Mouse (Mus musculus) heart, postnatal 0 days (tissue): ENCODE measurements around the gene Ep400. TPM values are rescaled to one million over a fixed set of nuclear protein-coding genes. Genes with fewer than 3 reads are reported as not detected.

Experiments
- ATAC-seq: fragments of 200-750 bp; cut with Nextera tagmentation; 2 replicates; pipeline ENCODE4 v1.8.0; 2017; ENCODE audit warnings: low read depth, moderate number of reproducible peaks, moderate library complexity; ENCODE audit not compliant: insufficient read depth
- DNase-seq: peaks from one replicate; pipeline ENCODE4 v3.0.0-alpha.2; 2016; ENCODE audit warnings: low spot score
- H3K27ac ChIP-seq: fragments of 300-500 bp; sonication (generic); 2 replicates; pipeline ENCODE4 v1.5.1; 2014; ENCODE audit warnings: low read depth, mild to moderate bottlenecking
- H3K27me3 ChIP-seq: fragments of 300-500 bp; sonication (generic); 2 replicates; pipeline ENCODE4 v1.6.1; 2014; ENCODE audit warnings: low read length, mixed read lengths; ENCODE audit not compliant: control insufficient read depth, insufficient read depth
- H3K36me3 ChIP-seq: fragments of 300-500 bp; sonication (generic); replicated peaks from 2 replicates; pipeline ENCODE4 v1.6.1; 2014; ENCODE audit warnings: low read length, mixed read lengths; ENCODE audit not compliant: control insufficient read depth, insufficient read depth
- H3K4me1 ChIP-seq: fragments of 300-500 bp; sonication (generic); 2 replicates; pipeline ENCODE4 v1.6.1; 2014; ENCODE audit warnings: antibody characterized with exemption; ENCODE audit not compliant: control insufficient read depth, insufficient read depth
- H3K4me2 ChIP-seq: fragments of 300-500 bp; sonication (generic); 2 replicates; pipeline ENCODE4 v1.6.1; 2014; ENCODE audit warnings: low read depth, mild to moderate bottlenecking, low read length, moderate library complexity
- H3K4me3 ChIP-seq: fragments of 300-500 bp; sonication (generic); 2 replicates; pipeline ENCODE4 v1.5.1; 2014; ENCODE audit warnings: low read depth, low read length
- H3K9ac ChIP-seq: fragments of 300-500 bp; sonication (generic); replicated peaks from 2 replicates; pipeline ENCODE4 v1.6.1; 2014; ENCODE audit warnings: low read depth, low read length, mixed read lengths
- H3K9me3 ChIP-seq: fragments of 300-500 bp; sonication (generic); replicated peaks from 2 replicates; pipeline ENCODE4 v1.6.1; 2016; ENCODE audit warnings: low read length; ENCODE audit not compliant: control insufficient read depth
- CTCF ChIP-seq: IDR thresholded peaks from 2 replicates; pipeline ENCODE4 v1.5.1; 2016; ENCODE audit warnings: antibody characterized with exemption, control low read depth, low read depth
- EP300 ChIP-seq: IDR thresholded peaks from 2 replicates; pipeline ENCODE4 v1.6.1; 2016; ENCODE audit warnings: antibody characterized with exemption, low read depth
- WGBS: fragments of 180-500 bp; shearing (Covaris S2); extraction: QIAGEN DNeasy Blood & Tissue Kit; methylation state at CpG from one replicate; pipeline ENCODE4 v1.1.7; 2014; 5-methylcytosine and 5-hydroxymethylcytosine counted together
- polyA plus RNA-seq: library from polyadenylated mRNA; unstranded; fragments of >200 nt; fragmentation: Nextera tagmentation; extraction: Ambion mirVana; gene quantifications from 2 replicates; pipeline ENCODE4 v1.2.1, GENCODE M21; 2015
- total RNA-seq: library from RNA; depleted of rRNA; stranded (reverse); fragments of >200 nt; gene quantifications from 2 replicates; pipeline ENCODE4 v1.2.3, GENCODE M21; 2014; ENCODE audit warnings: low replicate concordance

The Ep400 gene
- total and polyA plus RNA-seq, 2 experiments from 2014 or later = 12.7 to 21.9 TPM

DNA sequence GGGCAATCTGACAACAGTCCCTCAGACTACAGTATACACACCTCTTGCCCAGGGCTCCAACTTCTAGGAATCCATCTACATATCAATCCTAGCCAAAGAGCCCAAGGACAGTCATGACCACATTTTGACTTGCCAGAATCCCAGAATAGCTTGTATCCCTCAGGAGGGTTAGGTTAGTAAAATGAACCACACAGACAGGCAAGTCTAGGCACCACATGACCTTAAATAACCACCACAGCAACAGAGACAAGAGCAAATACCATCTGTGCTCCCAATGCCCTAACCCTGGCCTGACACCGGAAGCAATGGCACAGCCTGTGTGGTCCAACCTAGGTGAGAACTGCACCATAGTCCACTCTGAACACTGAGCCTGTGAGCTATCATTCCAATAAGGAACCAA, 36.2 kb upstream of the Ep400 start:
- WGBS = 100% methylated on average over 1 of the region's 1 CpGs
- Histone ChIP-seq H3K4me3 (no peak overlapping the region), H3K36me3 (no peaks in the 10 kb centered on the region), H3K27me3 (no peaks in the 10 kb centered on the region), H3K9ac (no peak overlapping the region), H3K4me2 (no peak overlapping the region), H3K9me3 (no peaks in the 10 kb centered on the region), H3K27ac (no peak overlapping the region), H3K4me1 (peaks cover 31% of the 10 kb centered on the region)
- TF ChIP-seq EP300 = no peak
- TF ChIP-seq CTCF = no peak
- ATAC-seq (no peak), DNase-seq (no peak)

DNA sequence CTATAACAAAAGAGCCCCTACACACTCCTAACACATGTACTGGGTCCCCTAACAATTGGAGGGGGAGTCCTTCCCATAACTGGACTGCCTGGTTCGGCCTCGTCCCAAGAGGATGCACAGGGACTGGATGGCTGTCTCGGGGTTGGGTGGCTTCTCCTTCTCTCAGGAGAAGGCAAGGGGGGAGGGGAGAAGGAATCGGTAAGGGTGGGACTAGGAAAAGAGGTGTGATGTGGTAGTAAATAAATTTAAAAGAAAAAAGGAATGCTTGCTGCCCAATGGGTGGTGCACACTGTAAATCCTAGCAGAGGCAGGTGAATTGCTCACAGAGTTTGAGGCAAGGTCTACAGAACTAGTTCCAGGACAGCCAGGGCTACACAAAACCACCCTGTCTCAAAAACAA, 35.6 kb upstream of the Ep400 start:
- H3K27me3 ChIP-seq = no peaks in the 10 kb centered on the region
- H3K9ac ChIP-seq = no peak overlapping the region
- H3K4me2 ChIP-seq = no peak overlapping the region
- no peaks in the 10 kb centered on the region for H3K9me3 ChIP-seq
- H3K4me1 ChIP-seq = peaks cover 35% of the 10 kb centered on the region
- no peak overlapping the region for H3K4me3 ChIP-seq
- no peaks in the 10 kb centered on the region for H3K36me3 ChIP-seq
- TF ChIP-seq CTCF (no peak), EP300 (no peak)
- ATAC-seq = no peak
- DNase-seq = no peak
- no peak overlapping the region for H3K27ac ChIP-seq
- WGBS = 88% methylated on average over 4 of the region's 4 CpGs

DNA sequence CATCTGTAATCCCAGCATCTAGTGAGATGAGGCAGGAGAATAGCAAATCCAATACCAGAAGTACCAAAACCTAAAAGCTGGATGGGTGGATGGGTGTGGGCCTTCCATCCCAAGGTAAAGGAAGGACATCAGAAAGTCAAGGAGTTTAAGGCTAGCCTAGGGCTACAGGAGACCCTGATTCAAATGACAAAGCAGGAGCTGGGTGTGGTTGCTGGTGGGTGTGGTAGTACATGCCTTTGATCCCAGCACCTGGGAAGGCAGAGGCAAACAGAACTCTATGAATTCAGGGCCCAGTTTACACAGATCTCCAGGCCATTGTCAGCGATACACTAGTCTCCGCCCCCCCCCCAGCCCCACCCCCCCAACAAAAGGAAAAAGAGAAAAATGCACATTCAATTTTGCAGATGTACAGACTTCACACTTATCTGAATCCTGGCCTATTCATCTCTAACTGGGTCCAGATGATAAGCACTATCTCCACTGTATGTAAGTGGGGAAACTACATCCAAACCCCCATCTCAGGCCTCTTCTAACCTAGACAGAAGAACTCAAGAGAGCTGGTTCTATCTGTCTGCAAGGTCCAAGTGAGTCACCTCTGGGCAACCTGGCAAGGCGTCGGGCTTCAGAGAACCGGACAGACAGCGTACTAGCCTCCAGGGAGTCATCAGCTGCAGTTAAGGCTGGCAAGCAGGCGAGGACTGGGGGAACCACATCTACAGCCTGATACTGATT, 33.7 kb upstream of the Ep400 start:
- DNase-seq = no peak
- TF ChIP-seq CTCF (no peak), EP300 (no peak)

DNA sequence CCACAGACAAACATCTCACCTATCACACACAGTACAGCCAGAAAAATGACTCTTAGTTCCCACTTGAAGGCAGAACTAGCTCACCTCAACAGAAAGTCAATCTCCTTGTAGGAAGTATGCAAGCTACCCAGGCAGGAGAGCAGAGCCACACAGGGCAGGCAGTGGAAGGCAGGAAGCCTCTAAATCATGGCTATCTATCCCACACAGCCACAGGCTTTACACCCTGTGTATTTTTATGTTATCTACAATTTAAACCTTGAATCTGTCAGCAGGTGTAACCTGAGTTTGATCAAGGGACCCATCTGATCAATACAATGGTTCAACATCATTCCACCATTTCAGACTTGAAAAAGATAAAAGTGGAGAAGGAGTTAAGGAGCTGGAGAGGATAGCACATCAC, 32.3 kb upstream of the Ep400 start:
- TF ChIP-seq EP300 (no peak), CTCF (no peak)
- H3K36me3 ChIP-seq = peaks cover 25% of the 10 kb centered on the region
- H3K9ac ChIP-seq = no peak overlapping the region

More for the DNA sequence above, 33.7 kb upstream of the Ep400 start:
- H3K4me2 ChIP-seq = no peak overlapping the region
- peaks cover 12% of the 10 kb centered on the region for H3K36me3 ChIP-seq
- H3K9ac ChIP-seq = no peak overlapping the region
- WGBS = 78% methylated on average over 7 of the region's 7 CpGs
- no peaks in the 10 kb centered on the region for H3K9me3 ChIP-seq
- no peaks in the 10 kb centered on the region for H3K27me3 ChIP-seq
- no peak for ATAC-seq
- peaks cover 35% of the 10 kb centered on the region for H3K4me1 ChIP-seq
- H3K4me3 ChIP-seq = no peak overlapping the region
- H3K27ac ChIP-seq = no peak overlapping the region

DNA sequence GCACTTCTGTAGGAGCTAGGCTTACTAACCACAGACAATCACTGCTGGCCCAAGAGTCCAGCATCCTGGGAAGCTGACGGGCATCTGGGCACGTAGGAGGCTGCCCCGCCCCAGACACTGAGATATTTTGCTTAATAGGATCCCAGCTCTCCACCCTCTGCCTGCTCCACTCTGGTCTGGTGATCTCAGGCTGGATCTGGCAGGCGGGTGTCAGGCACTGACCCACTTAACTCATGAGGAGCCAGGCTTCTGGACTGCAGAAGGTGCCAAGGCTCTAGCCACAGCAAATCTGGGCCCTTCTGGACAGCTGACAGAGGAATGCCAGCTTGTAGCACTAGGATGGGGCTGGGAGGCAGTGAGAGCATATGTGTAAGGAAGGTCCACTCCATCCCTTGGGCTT, 31.7 kb upstream of the Ep400 start:
- no peak overlapping the region for H3K27ac ChIP-seq
- ATAC-seq (no peak), DNase-seq (no peak)
- WGBS = 51% methylated on average over 4 of the region's 4 CpGs
- no peak overlapping the region for H3K4me3 ChIP-seq
- H3K4me1 ChIP-seq = peaks cover 32% of the 10 kb centered on the region
- H3K4me2 ChIP-seq = no peak overlapping the region
- H3K27me3 ChIP-seq = no peaks in the 10 kb centered on the region
- H3K9me3 ChIP-seq = no peaks in the 10 kb centered on the region
- peaks cover 29% of the 10 kb centered on the region for H3K36me3 ChIP-seq
- H3K9ac ChIP-seq = no peak overlapping the region
- TF ChIP-seq EP300 = no peak
- TF ChIP-seq CTCF = no peak

More for the DNA sequence above, 32.3 kb upstream of the Ep400 start:
- Histone ChIP-seq H3K27me3 (no peaks in the 10 kb centered on the region), H3K9me3 (no peaks in the 10 kb centered on the region), H3K4me2 (no peak overlapping the region), H3K4me3 (no peak overlapping the region), H3K27ac (no peak overlapping the region), H3K4me1 (peaks cover 32% of the 10 kb centered on the region)
- no peak for ATAC-seq
- no peak for DNase-seq

DNA sequence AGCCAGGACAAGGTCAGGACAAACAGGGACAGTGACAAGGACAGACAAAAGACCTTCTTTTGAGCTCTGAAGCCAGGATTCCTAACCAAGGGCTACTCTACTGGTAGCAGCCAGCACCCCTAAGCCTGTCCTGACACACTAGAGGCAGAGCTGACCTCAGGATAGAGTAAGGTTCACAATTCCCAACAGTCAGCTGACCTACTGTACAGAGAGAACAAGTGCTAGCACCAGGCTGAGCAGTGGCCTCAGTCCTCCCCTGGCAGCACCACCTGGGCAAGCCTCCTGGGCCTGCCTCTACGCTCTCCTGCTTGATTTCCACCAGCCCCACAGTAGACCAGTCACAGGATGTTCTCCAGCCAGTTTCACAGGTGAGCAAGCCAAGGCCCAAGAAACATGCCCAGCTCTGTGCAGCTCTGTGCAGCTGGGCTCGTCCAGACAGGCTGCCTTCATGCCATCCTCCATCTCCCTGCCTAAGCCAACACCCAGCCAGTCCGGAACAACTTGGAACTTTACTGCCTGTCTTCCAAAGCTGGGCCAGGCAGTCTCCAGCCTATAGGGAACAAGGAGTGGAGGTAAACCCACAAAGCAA, 30.6 kb upstream of the Ep400 start:
- Histone ChIP-seq H3K4me2 (no peak overlapping the region), H3K4me3 (no peak overlapping the region), H3K36me3 (peaks cover 39% of the 10 kb centered on the region), H3K27me3 (no peaks in the 10 kb centered on the region), H3K4me1 (peaks cover 26% of the 10 kb centered on the region), H3K27ac (no peak overlapping the region), H3K9me3 (no peaks in the 10 kb centered on the region), H3K9ac (peak overlapping the region; percentile 28; the same call in 1 of the 2 replicates)
- WGBS = 76% methylated on average over 3 of the region's 3 CpGs
- DNase-seq (no peak), ATAC-seq (no peak; the same call in 1 of the 2 replicates)
- TF ChIP-seq EP300 (no peak), CTCF (no peak)
